14 mouse cellular contexts compared by ENCODE assay signal in the genomic region with DNA sequence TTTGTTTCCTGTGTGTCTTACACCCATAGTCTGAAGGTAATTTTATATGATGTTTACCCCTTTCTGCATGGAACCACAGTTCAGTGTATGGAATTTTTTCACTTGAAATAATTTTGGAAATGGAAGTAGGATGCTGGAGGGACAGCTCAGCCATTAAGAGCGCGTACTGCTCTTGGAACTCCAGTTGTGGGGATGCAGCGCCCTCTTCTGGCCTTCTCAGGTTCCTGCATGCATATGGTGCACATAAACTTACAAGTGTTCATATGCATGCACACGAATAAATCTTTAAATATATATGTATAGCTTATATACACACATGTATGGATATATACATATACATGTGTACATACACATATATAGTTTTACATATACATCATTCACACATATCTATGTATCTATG. TPM values are rescaled to one million over a fixed set of nuclear protein-coding genes. Genes with fewer than 3 reads are reported as not detected.
DNase-seq lines count a peak whose midpoint lies in the region; ATAC-seq and TF ChIP-seq lines count a peak whose summit lies in the region.
"Had no signal": no experiment of that assay in that cellular context is flagged by ENCODE, and none has a peak within 500 bp of the region (broad histone marks: within the 10 kb centered on the region; RNA-seq: fewer than 3 reads in every experiment).

No protein-coding gene starts in this region.

- no peaks in the 10 kb centered on the region for H3K9me3 ChIP-seq in liver, embryonic 14.5 days (ENCODE audit: control insufficient read depth, low read length)
- no peaks in the 10 kb centered on the region for H3K9me3 ChIP-seq in liver, embryonic 12.5 days (replicated peaks)
- H3K9me3 ChIP-seq in ES-Bruce4 (replicated peaks; ENCODE audit: control insufficient read depth, insufficient read depth, low read length, poor library complexity, severe bottlenecking): no peaks in the 10 kb centered on the region
- H3K9me3 ChIP-seq: embryonic facial prominence, embryonic 12.5 days; heart, embryonic 10.5 days; hindbrain, embryonic 12.5 days had no signal

- no peak for TF ChIP-seq EP300 in liver, embryonic 14.5 days (IDR thresholded peaks at IDR 0.05; ENCODE audit: low read depth)
- no peak for TF ChIP-seq EP300 in ES-Bruce4 (IDR thresholded peaks at IDR 0.05; ENCODE audit: insufficient read depth, low read depth, low read length)

- H3K27me3 ChIP-seq in liver, embryonic 14.5 days (ENCODE audit: control insufficient read depth, insufficient read depth, low read length): no peaks in the 10 kb centered on the region
- H3K27me3 ChIP-seq in liver, embryonic 12.5 days (replicated peaks): no peaks in the 10 kb centered on the region
- no peaks in the 10 kb centered on the region for H3K27me3 ChIP-seq in ES-Bruce4 (ENCODE audit: control insufficient read depth, insufficient read depth, low read length, poor library complexity, severe bottlenecking)
- H3K27me3 ChIP-seq: embryonic facial prominence, embryonic 12.5 days; hindbrain, embryonic 12.5 days; limb, embryonic 15.5 days had no signal

- no peak for ATAC-seq in CD4-positive, CD25-positive, alpha-beta regulatory T cell, adult 4 months
- ATAC-seq in liver, embryonic 14.5 days (ENCODE audit: insufficient read depth): no peak
- no peak for ATAC-seq in liver, embryonic 12.5 days

- 66% methylated on average over 4 of the region's 4 CpGs for WGBS in liver, embryonic 14.5 days (ENCODE audit: insufficient replicate concordance)
- 59% methylated on average over 4 of the region's 4 CpGs for WGBS in liver, embryonic 12.5 days (ENCODE audit: insufficient replicate concordance)

- H3K9ac ChIP-seq in liver, embryonic 14.5 days (replicated peaks): no peak overlapping the region
- no peak overlapping the region for H3K9ac ChIP-seq in liver, embryonic 12.5 days
- no peak overlapping the region for H3K9ac ChIP-seq in ES-Bruce4 (ENCODE audit: low read depth, poor library complexity, severe bottlenecking)
- H3K9ac ChIP-seq: embryonic facial prominence, embryonic 12.5 days; hindbrain, embryonic 12.5 days; limb, embryonic 15.5 days had no signal

- no peak overlapping the region for H3K27ac ChIP-seq in liver, embryonic 14.5 days
- no peak overlapping the region for H3K27ac ChIP-seq in liver, embryonic 12.5 days
- no peak overlapping the region for H3K27ac ChIP-seq in ES-Bruce4 (ENCODE audit: insufficient read depth, low read length)
- H3K27ac ChIP-seq: embryonic facial prominence, embryonic 12.5 days; heart, embryonic 10.5 days; hindbrain, embryonic 12.5 days; limb, embryonic 15.5 days had no signal

- no peak overlapping the region for H3K4me2 ChIP-seq in liver, embryonic 14.5 days (ENCODE audit: low read depth)
- H3K4me2 ChIP-seq in liver, embryonic 12.5 days: no peak overlapping the region
- H3K4me2 ChIP-seq: embryonic facial prominence, embryonic 12.5 days; hindbrain, embryonic 12.5 days; limb, embryonic 15.5 days had no signal

- DNase-seq in CD4-positive, CD25-positive, alpha-beta regulatory T cell, adult 2 months (ENCODE audit: low read depth, low spot score): peak; percentile 55
- no peak for DNase-seq in liver, embryonic 14.5 days (ENCODE audit: low read depth in 3 of 3, low spot score in 3 of 3)
- DNase-seq in induced T-regulatory cell, adult 2 months (ENCODE audit: low read depth): peak; percentile 62
- DNase-seq in ovary, adult 18-20 months (ENCODE audit: low spot score): no peak
- DNase-seq in cerebellum, adult 8-10 months: no peak
- DNase-seq: layer of hippocampus, postnatal 36 days had no signal

- TF ChIP-seq POLR2A in ES-Bruce4 (IDR thresholded peaks at IDR 0.05; ENCODE audit: insufficient read depth, low read length): no peak

- no peaks in the 10 kb centered on the region for H3K36me3 ChIP-seq in liver, embryonic 14.5 days (replicated peaks; ENCODE audit: control insufficient read depth, insufficient read depth, low read depth)
- H3K36me3 ChIP-seq in liver, embryonic 12.5 days: no peaks in the 10 kb centered on the region
- no peaks in the 10 kb centered on the region for H3K36me3 ChIP-seq in ES-Bruce4 (ENCODE audit: control insufficient read depth, insufficient read depth, low read length, poor library complexity, severe bottlenecking)
- H3K36me3 ChIP-seq: embryonic facial prominence, embryonic 12.5 days; heart, embryonic 10.5 days; hindbrain, embryonic 12.5 days; limb, embryonic 15.5 days had no signal

- TF ChIP-seq CTCF in liver, embryonic 14.5 days (IDR thresholded peaks at IDR 0.05; ENCODE audit: low read depth): peak; percentile 48
- peak; percentile 50 for TF ChIP-seq CTCF in ES-Bruce4 (IDR thresholded peaks at IDR 0.05; ENCODE audit: low read depth, low read length)

- no peak overlapping the region for H3K4me3 ChIP-seq in liver, embryonic 14.5 days (ENCODE audit: insufficient read depth in 1 of 2, low read depth in 2 of 2, low read length in 2 of 2)
- no peak overlapping the region for H3K4me3 ChIP-seq in liver, embryonic 12.5 days
- no peak overlapping the region for H3K4me3 ChIP-seq in ES-Bruce4 (ENCODE audit: low read depth, low read length)
- H3K4me3 ChIP-seq: embryonic facial prominence, embryonic 12.5 days; heart, embryonic 10.5 days; hindbrain, embryonic 12.5 days; limb, embryonic 15.5 days had no signal

- H3K4me1 ChIP-seq in liver, embryonic 14.5 days (replicated peaks; ENCODE audit: control insufficient read depth in 2 of 2, insufficient read depth in 2 of 2, low read length in 1 of 2): no peaks in the 10 kb centered on the region
- H3K4me1 ChIP-seq in liver, embryonic 12.5 days: 0 out of 2 replicates have a peak, but pooled peaks cover 3% of the 10 kb centered on the region
- H3K4me1 ChIP-seq in ES-Bruce4 (ENCODE audit: control insufficient read depth, insufficient read depth, low read length): no peaks in the 10 kb centered on the region
- H3K4me1 ChIP-seq: embryonic facial prominence, embryonic 12.5 days; limb, embryonic 15.5 days had no signal

RNA-seq across cellular contexts. Expression of a gene that starts 24.4 kb away (rescaled TPM):
- 10 to 100 TPM; 22.5 to 44.8 TPM for polyA plus RNA-seq in CD4-positive, CD25-positive, alpha-beta regulatory T cell, adult 4 months (2017; shearing (Covaris generic))
- polyA plus RNA-seq in liver, embryonic 14.5 days (2012; rRNA removed): 2.1 TPM in 2 replicates
- polyA plus RNA-seq in liver, embryonic 14.5 days (2014; fragmentation: Nextera tagmentation; extraction: Ambion mirVana): 1.2 and 2.7 TPM in 2 replicates
- polyA plus RNA-seq in liver, embryonic 12.5 days (2016; fragmentation: Nextera tagmentation; extraction: Ambion mirVana): 2.1 and 2.5 TPM in 2 replicates
- polyA plus RNA-seq in ES-Bruce4 (2011; ENCODE audit: insufficient read depth, insufficient read length, low read depth, missing spikeins): 3.0 and 3.9 TPM in 2 replicates

RNA-seq across cellular contexts. Expression of a gene that starts 30.2 kb away (rescaled TPM):
- not detected for polyA plus RNA-seq in CD4-positive, CD25-positive, alpha-beta regulatory T cell, adult 4 months (2017; shearing (Covaris generic))
- polyA plus RNA-seq in liver, embryonic 14.5 days (2012; rRNA removed): 0.13 and 0.21 TPM in 2 replicates
- 0.18 and 0.25 TPM in 2 replicates for polyA plus RNA-seq in liver, embryonic 14.5 days (2014; fragmentation: Nextera tagmentation; extraction: Ambion mirVana)
- not detected in 2 replicates for polyA plus RNA-seq in liver, embryonic 12.5 days (2016; fragmentation: Nextera tagmentation; extraction: Ambion mirVana)
- polyA plus RNA-seq in ES-Bruce4 (2011; ENCODE audit: insufficient read depth, insufficient read length, low read depth, missing spikeins): not detected in 2 replicates
- polyA plus RNA-seq: embryonic facial prominence, embryonic 12.5 days; forebrain, embryonic 11.5 days; hindbrain, embryonic 12.5 days had no signal

Comparison
In these comparisons a context has a peak if more than half of its experiments do, and no peak if none do; other contexts are left out.
1. DNase-seq: peak in CD4-positive, CD25-positive, alpha-beta regulatory T cell, adult 2 months (single experiment) and induced T-regulatory cell, adult 2 months (single experiment); none in liver, embryonic 14.5 days (0 of 3), ovary, adult 18-20 months (single experiment) and cerebellum, adult 8-10 months (single experiment).